Mouse (Mus musculus) erythroblast, embryonic 14.5 days (primary cell): ENCODE data around the gene Nkg7.

Experiments used
- GATA1 ChIP-seq: IDR thresholded peaks from 2 replicates; pipeline ENCODE4 v1.6.1; 2012; ENCODE audit warnings: low read length, inconsistent platforms, mixed read lengths
- TAL1 ChIP-seq: IDR thresholded peaks from 3 replicates; pipeline ENCODE4 v1.6.1; 2012; ENCODE audit warnings: low read length, inconsistent platforms, mixed read lengths

- TF ChIP-seq TAL1 (no peak), GATA1 (no peak)
These were observed 1.7 kb downstream of the Nkg7 start for GRCm38 (mm10) chr7:43438611-43439010.
